Mouse (Mus musculus): ENCODE data around the gene Naa80.

GRCm38 (mm10) chr9:107542721-107543120, 36.0 kb upstream of the Naa80 start:
- TF ChIP-seq POLR2A (IDR thresholded peaks at IDR 0.05; ENCODE audit: borderline replicate concordance, extremely low read depth, insufficient read depth, insufficient read length, poor library complexity, severe bottlenecking) (no peak), CTCF (IDR thresholded peaks at IDR 0.05; ENCODE audit: borderline replicate concordance, extremely low read depth, insufficient read depth, insufficient read length) (no peak)

Data from brain, embryonic 14.5 days (tissue).